In the genomic region with DNA sequence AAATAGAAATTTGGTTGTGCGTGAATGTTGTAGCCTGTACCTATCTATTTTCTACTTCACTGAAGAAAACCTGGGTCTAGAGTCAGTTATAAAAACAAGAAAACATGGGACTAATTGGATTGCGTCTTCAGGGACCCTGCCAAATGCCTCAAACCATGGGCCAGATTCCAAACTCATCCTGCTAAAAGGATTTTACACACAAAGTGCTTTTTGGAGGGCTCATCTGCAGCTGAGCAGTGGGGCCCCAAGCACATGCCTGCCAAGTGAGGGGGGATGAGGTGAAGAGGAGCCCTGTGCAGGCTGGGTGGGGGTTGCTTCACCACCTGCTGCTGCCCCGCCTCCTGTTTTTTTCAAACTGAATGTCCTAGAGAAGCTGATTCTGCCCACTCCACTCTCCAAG, we compare ENCODE assay signal across 15 mouse cellular contexts.
A peak's percentile ranks its signal among the peaks of the same experiment; 100 is the strongest.
DNase-seq lines count a peak whose midpoint lies in the region; ATAC-seq and TF ChIP-seq lines count a peak whose summit lies in the region.
"Had no signal": no experiment of that assay in that cellular context is flagged by ENCODE, and none has a peak within 500 bp of the region (broad histone marks: within the 10 kb centered on the region; RNA-seq: fewer than 3 reads in every experiment).

No protein-coding gene starts in this region.

- H3K9me3 ChIP-seq in embryonic facial prominence, embryonic 12.5 days = no peaks in the 10 kb centered on the region
- no peaks in the 10 kb centered on the region for H3K9me3 ChIP-seq in embryonic facial prominence, embryonic 10.5 days
- peaks cover 9% of the 10 kb centered on the region for H3K9me3 ChIP-seq in E14TG2a.4 (ENCODE audit: low read length)
- H3K9me3 ChIP-seq in forebrain, postnatal 0 days (ENCODE audit: low read length) = no peaks in the 10 kb centered on the region
- H3K9me3 ChIP-seq: limb, embryonic 15.5 days had no signal

- no peak for TF ChIP-seq CTCF in E14TG2a.4 (conservative IDR thresholded peaks at IDR 0.05; ENCODE audit: low read length)
- no peak for TF ChIP-seq CTCF in forebrain, postnatal 0 days (IDR thresholded peaks at IDR 0.05; ENCODE audit: low read depth)

- peaks cover 2% of the 10 kb centered on the region; the same call in 1 of the 2 replicates for H3K36me3 ChIP-seq in embryonic facial prominence, embryonic 12.5 days
- H3K36me3 ChIP-seq in embryonic facial prominence, embryonic 10.5 days (replicated peaks) = peaks cover 20% of the 10 kb centered on the region
- peaks cover 38% of the 10 kb centered on the region for H3K36me3 ChIP-seq in E14TG2a.4 (ENCODE audit: insufficient read depth, low read length)
- no peaks in the 10 kb centered on the region for H3K36me3 ChIP-seq in forebrain, postnatal 0 days (ENCODE audit: insufficient read depth)
- H3K36me3 ChIP-seq: limb, embryonic 15.5 days had no signal

- no peak for DNase-seq in embryonic facial prominence, embryonic 10.5 days (ENCODE audit: low spot score)
- peak; percentile 83 for DNase-seq in left cerebral cortex, postnatal 4 days
- DNase-seq in left cerebral cortex, postnatal 25 days (ENCODE audit: low spot score in 2 of 2) = no peak
- DNase-seq in forebrain, postnatal 0 days = peak; percentile 61
- DNase-seq in retina, postnatal 1 day = no peak
- DNase-seq: adrenal gland, adult 2 months; kidney, postnatal 4 days had no signal

- peak overlapping the region; percentile 11; the same call in 1 of the 2 replicates for H3K27ac ChIP-seq in embryonic facial prominence, embryonic 12.5 days
- H3K27ac ChIP-seq in embryonic facial prominence, embryonic 10.5 days (replicated peaks) = no peak overlapping the region
- H3K27ac ChIP-seq in forebrain, postnatal 0 days (ENCODE audit: low read depth, low read length) = 0 out of 2 replicates have a peak overlapping the region, but pooled peaks have one; percentile 9
- H3K27ac ChIP-seq: stomach, postnatal 0 days had no signal

- no peak overlapping the region for H3K9ac ChIP-seq in embryonic facial prominence, embryonic 12.5 days
- H3K9ac ChIP-seq in forebrain, postnatal 0 days = no peak overlapping the region
- H3K9ac ChIP-seq: limb, embryonic 15.5 days had no signal

- WGBS in embryonic facial prominence, embryonic 12.5 days = 82% methylated on average over 3 of the region's 3 CpGs
- WGBS in embryonic facial prominence, embryonic 10.5 days = 85% methylated on average over 3 of the region's 3 CpGs
- WGBS in forebrain, postnatal 0 days = 37% methylated on average over 3 of the region's 3 CpGs

- no peaks in the 10 kb centered on the region for H3K27me3 ChIP-seq in embryonic facial prominence, embryonic 12.5 days
- H3K27me3 ChIP-seq in embryonic facial prominence, embryonic 10.5 days (replicated peaks; ENCODE audit: low read depth, poor library complexity, severe bottlenecking) = no peaks in the 10 kb centered on the region
- H3K27me3 ChIP-seq in E14TG2a.4 (ENCODE audit: insufficient read depth, low read length) = no peaks in the 10 kb centered on the region
- H3K27me3 ChIP-seq in forebrain, postnatal 0 days (ENCODE audit: insufficient read depth, low read length) = no peaks in the 10 kb centered on the region
- H3K27me3 ChIP-seq: limb, embryonic 15.5 days had no signal

- peaks cover 12% of the 10 kb centered on the region; the same call in 1 of the 2 replicates for H3K4me1 ChIP-seq in embryonic facial prominence, embryonic 12.5 days
- peaks cover 19% of the 10 kb centered on the region for H3K4me1 ChIP-seq in embryonic facial prominence, embryonic 10.5 days
- H3K4me1 ChIP-seq in E14TG2a.4 (replicated peaks; ENCODE audit: low read depth, low read length) = peaks cover 66% of the 10 kb centered on the region
- H3K4me1 ChIP-seq in forebrain, postnatal 0 days (ENCODE audit: insufficient read depth) = peaks cover 5% of the 10 kb centered on the region; the same call in 1 of the 2 replicates

- intact Hi-C loops in left cerebral cortex, postnatal 4 days (cut with DNase I) = no loop called here
- intact Hi-C loops in left cerebral cortex, postnatal 25 days (cut with DNase I) = no loop called here

- H3K4me2 ChIP-seq in embryonic facial prominence, embryonic 12.5 days (replicated peaks) = no peak overlapping the region
- no peak overlapping the region for H3K4me2 ChIP-seq in forebrain, postnatal 0 days (ENCODE audit: low read depth)
- H3K4me2 ChIP-seq: heart, embryonic 11.5 days; limb, embryonic 15.5 days had no signal

- ATAC-seq in embryonic facial prominence, embryonic 12.5 days (ENCODE audit: insufficient number of reproducible peaks, insufficient read depth, low FRiP score, low TSS enrichment) = 0 out of 2 replicates have a peak, but pooled peaks have one; percentile 52
- peak; percentile 58 for ATAC-seq in forebrain, postnatal 0 days
- ATAC-seq in activated CD4-positive, CD25-positive, alpha-beta regulatory T cell, adult 4 months = no peak
- ATAC-seq: intestine, postnatal 0 days; lung, postnatal 0 days had no signal

- no peak overlapping the region for H3K4me3 ChIP-seq in embryonic facial prominence, embryonic 12.5 days
- H3K4me3 ChIP-seq in embryonic facial prominence, embryonic 10.5 days = no peak overlapping the region
- H3K4me3 ChIP-seq in E14TG2a.4 (replicated peaks; ENCODE audit: low read length) = peak overlapping the region; percentile 52; the same call in 1 of the 2 replicates
- H3K4me3 ChIP-seq in forebrain, postnatal 0 days (ENCODE audit: low read depth, low read length) = no peak overlapping the region
- H3K4me3 ChIP-seq: limb, embryonic 15.5 days had no signal

Comparison
In these comparisons a context has a peak if more than half of its experiments do, and no peak if none do; other contexts are left out.
1. DNase-seq: peak in left cerebral cortex, postnatal 4 days (single experiment) and forebrain, postnatal 0 days (single experiment); none in embryonic facial prominence, embryonic 10.5 days (single experiment), left cerebral cortex, postnatal 25 days (0 of 2) and retina, postnatal 1 day (single experiment).